Mouse (Mus musculus) embryonic facial prominence, embryonic 11.5 days (tissue): ENCODE results near the gene Map2. TPM values are rescaled to one million over a fixed set of nuclear protein-coding genes. Genes with fewer than 3 reads are reported as not detected.

Experiments used
- ATAC-seq: fragments of 200-750 bp; cut with Nextera tagmentation; replicated peaks from 2 replicates; pipeline ENCODE4 v1.8.0; 2017; ENCODE audit warnings: low read depth; ENCODE audit not compliant: insufficient number of reproducible peaks, low FRiP score, low TSS enrichment
- DNase-seq: peaks from one replicate; pipeline ENCODE4 v3.0.0-alpha.2; 2015; ENCODE audit warnings: low spot score
- H3K27ac ChIP-seq: fragments of 300-500 bp; sonication (generic); replicated peaks from 2 replicates; pipeline ENCODE4 v1.5.1; 2014; ENCODE audit warnings: mild to moderate bottlenecking, low read depth, low read length, control low read depth
- H3K27me3 ChIP-seq: fragments of 300-500 bp; sonication (generic); 2 replicates; pipeline ENCODE4 v1.6.1; 2014; ENCODE audit warnings: mild to moderate bottlenecking, low read length, moderate library complexity, mixed read lengths; ENCODE audit not compliant: control insufficient read depth, insufficient read depth
- H3K36me3 ChIP-seq: fragments of 300-500 bp; sonication (generic); replicated peaks from 2 replicates; pipeline ENCODE4 v1.6.1; 2014; ENCODE audit warnings: low read depth, mild to moderate bottlenecking, low read length, moderate library complexity, mixed read lengths; ENCODE audit not compliant: control insufficient read depth, insufficient read depth
- H3K4me1 ChIP-seq: fragments of 300-500 bp; sonication (generic); 2 replicates; pipeline ENCODE4 v1.6.1; 2014; ENCODE audit warnings: low read length, mixed read lengths; ENCODE audit not compliant: control insufficient read depth, insufficient read depth
- H3K4me2 ChIP-seq: fragments of 300-500 bp; sonication (generic); 2 replicates; pipeline ENCODE4 v1.6.1; 2014; ENCODE audit warnings: low read depth, mild to moderate bottlenecking, control low read depth, low read length, moderate library complexity
- H3K4me3 ChIP-seq: fragments of 300-500 bp; sonication (generic); 2 replicates; pipeline ENCODE4 v1.5.1; 2014; ENCODE audit warnings: low read depth, low read length, control low read depth
- H3K9ac ChIP-seq: fragments of 300-500 bp; sonication (generic); replicated peaks from 2 replicates; pipeline ENCODE4 v1.6.1; 2014; ENCODE audit warnings: mild to moderate bottlenecking, control low read depth, low read length
- H3K9me3 ChIP-seq: fragments of 300-500 bp; sonication (generic); replicated peaks from 2 replicates; pipeline ENCODE4 v1.6.1; 2016; ENCODE audit warnings: mild to moderate bottlenecking, low read length, inconsistent platforms, mixed read lengths; ENCODE audit not compliant: control insufficient read depth
- WGBS: fragments of 180-500 bp; shearing (Covaris S2); extraction: QIAGEN DNeasy Blood & Tissue Kit; methylation state at CpG from one replicate; pipeline ENCODE4 v1.1.7; 2014; 5-methylcytosine and 5-hydroxymethylcytosine counted together
- polyA plus RNA-seq: library from polyadenylated mRNA; unstranded; fragments of >200 nt; fragmentation: Nextera tagmentation; extraction: Ambion mirVana; gene quantifications from 2 replicates; pipeline ENCODE4 v1.2.1, GENCODE M21; 2014

Gene Map2
- polyA plus RNA-seq, 1 experiment from 2014 or later = 38.0 TPM

DNA sequence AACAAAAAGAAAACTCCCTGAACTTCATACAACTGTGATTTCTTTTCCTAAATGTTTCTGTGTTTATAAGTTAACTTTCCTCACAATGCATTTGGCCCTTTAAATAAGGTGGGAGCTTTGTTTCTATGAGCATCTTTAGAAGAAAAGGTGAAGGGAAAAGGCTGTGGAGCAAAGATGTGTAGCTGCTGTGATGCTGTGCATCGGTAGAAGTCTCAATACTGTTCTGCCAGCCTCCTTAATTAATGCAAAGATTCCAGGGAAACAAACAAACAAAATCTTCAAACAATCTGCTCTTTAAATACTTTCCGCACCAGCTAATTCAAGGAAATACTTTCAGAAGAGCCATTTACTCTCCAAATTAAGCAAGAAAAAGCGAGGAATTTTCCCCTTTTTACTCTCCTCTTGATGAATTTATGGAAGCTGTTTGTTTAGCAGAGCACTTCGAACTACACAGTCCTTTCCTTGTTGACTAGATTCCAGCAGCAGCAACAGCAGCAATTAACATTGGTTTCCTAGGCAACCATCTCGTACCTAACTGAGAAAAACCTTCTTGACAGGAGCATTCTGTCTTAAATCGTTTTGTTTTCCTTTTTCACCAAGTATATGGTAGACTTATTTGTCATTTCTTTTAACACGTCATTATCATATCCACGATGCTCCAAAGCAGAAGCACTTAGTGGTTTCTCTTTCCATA is 220.0 kb downstream of the Map2 start:
- ATAC-seq = no peak
- no peak overlapping the region for H3K9ac ChIP-seq
- no peak overlapping the region for H3K4me3 ChIP-seq
- no peaks in the 10 kb centered on the region for H3K36me3 ChIP-seq
- WGBS = 50% methylated on average over 8 of the region's 8 CpGs
- no peaks in the 10 kb centered on the region for H3K4me1 ChIP-seq
- no peak overlapping the region for H3K4me2 ChIP-seq
- H3K9me3 ChIP-seq = no peaks in the 10 kb centered on the region
- H3K27me3 ChIP-seq = no peaks in the 10 kb centered on the region
- peak; percentile 24 for DNase-seq
- no peak overlapping the region for H3K27ac ChIP-seq

DNA sequence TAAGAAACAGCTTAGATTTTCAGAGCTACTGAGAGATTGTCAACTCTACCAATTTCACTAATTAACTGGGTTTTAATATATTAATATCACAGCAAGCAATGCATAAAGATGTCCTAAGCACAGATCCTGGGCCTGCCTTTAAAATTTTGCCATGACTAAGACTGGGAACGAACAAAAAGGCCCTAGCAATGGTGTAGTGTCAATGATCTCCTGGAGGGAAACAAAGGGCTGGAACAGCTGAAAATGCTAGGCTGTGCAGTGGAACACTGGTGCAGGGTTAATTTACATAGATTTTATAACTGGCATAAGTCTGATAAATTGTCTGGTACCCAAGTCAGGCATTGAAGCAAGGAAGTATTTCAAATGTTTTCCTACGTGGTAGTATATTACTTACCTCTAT is 220.8 kb downstream of the Map2 start:
- no peaks in the 10 kb centered on the region for H3K9me3 ChIP-seq
- no peak overlapping the region for H3K9ac ChIP-seq
- 87% methylated on average over 2 of the region's 2 CpGs for WGBS
- ATAC-seq (no peak), DNase-seq (no peak)
- no peak overlapping the region for H3K4me3 ChIP-seq
- no peaks in the 10 kb centered on the region for H3K27me3 ChIP-seq
- H3K4me2 ChIP-seq = no peak overlapping the region
- no peaks in the 10 kb centered on the region for H3K36me3 ChIP-seq
- no peaks in the 10 kb centered on the region for H3K4me1 ChIP-seq
- H3K27ac ChIP-seq = no peak overlapping the region

DNA sequence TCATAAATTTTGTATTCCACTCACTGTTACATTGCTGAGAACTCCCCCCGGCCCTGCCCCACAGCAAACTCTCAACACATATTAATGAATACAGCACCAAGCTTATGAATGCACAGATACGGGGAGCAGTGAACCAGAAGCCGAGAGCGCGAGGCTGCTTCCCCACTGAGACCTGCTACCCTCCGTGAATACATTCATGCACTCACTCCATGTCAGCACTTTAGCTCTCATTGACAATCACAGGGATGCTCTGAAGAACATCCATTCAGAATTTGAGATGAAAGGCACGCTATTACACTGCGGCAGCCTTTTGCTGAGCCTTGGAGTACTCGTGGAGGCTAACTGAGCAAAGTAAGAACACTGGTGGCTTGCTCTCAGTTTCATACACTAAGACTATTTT is 226.8 kb downstream of the Map2 start:
- Histone ChIP-seq H3K36me3 (no peaks in the 10 kb centered on the region), H3K27ac (no peak overlapping the region), H3K4me1 (no peaks in the 10 kb centered on the region), H3K4me3 (no peak overlapping the region), H3K27me3 (no peaks in the 10 kb centered on the region), H3K9ac (no peak overlapping the region), H3K9me3 (no peaks in the 10 kb centered on the region), H3K4me2 (no peak overlapping the region)
- WGBS = 69% methylated on average over 9 of the region's 9 CpGs
- no peak for ATAC-seq
- DNase-seq = no peak

DNA sequence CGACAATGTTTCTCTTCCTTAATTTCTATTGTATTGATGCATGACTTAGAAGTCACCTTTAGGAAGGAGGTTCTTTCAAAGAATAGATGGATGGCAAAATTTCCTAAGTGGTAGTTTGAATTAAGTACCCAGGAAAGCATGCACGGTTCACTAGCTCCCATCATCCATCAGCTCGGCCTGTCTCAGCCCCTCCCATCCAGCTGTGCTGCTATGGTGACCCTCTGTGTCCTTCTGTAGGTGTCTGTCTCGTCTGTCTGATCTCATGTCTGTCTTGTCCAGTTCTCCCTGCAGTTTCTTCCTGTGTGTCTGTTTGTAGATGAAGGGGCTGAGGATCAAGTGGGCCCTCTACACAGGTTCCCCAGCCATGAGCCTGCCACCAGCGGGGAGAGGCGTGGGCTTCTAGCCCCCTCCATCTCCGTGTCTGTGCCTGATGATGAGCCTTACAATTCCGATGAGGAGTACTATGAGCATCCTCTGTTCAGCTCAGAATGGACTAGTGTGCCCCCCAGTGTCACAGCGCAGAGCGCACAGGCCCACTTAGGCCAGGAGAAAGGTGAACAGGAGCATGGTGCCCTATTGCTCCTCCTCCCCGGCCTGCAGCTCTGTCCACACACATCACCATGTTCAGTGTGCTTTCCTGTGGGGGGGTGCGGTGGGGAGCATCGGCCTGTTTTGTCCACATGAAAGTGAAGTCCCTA is 232.3 kb downstream of the Map2 start:
- Histone ChIP-seq H3K9ac (no peak overlapping the region), H3K4me2 (no peak overlapping the region), H3K4me1 (no peaks in the 10 kb centered on the region), H3K27ac (no peak overlapping the region), H3K4me3 (no peak overlapping the region), H3K9me3 (no peaks in the 10 kb centered on the region), H3K36me3 (no peaks in the 10 kb centered on the region), H3K27me3 (no peaks in the 10 kb centered on the region)
- DNase-seq (no peak), ATAC-seq (0 out of 2 replicates have a peak, but pooled peaks have one; percentile 48)
- WGBS = 64% methylated on average over 13 of the region's 13 CpGs

DNA sequence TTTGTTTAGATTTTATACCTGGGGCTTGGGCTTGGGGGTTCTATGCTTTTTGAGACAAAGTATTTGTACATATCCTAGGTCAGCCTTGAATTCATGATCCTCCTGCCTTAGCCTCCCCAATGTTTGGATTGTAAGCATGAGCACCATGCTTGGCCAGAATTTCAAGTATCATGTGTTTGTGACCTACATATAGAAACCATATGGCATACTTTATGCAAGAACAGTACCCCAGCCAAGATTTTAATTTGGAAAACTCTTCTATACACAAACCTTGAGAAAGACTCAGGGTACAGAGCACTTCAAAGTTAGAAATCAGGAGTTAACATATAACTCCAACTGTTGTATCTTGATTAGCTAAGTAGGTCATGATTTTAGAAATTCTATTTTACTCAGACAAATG is 243.3 kb downstream of the Map2 start:
- H3K4me1 ChIP-seq = no peaks in the 10 kb centered on the region
- H3K4me2 ChIP-seq = no peak overlapping the region
- DNase-seq (no peak), ATAC-seq (no peak)
- H3K9ac ChIP-seq = no peak overlapping the region
- no peak overlapping the region for H3K4me3 ChIP-seq
- H3K9me3 ChIP-seq = no peaks in the 10 kb centered on the region
- H3K27me3 ChIP-seq = no peaks in the 10 kb centered on the region
- no peak overlapping the region for H3K27ac ChIP-seq
- no peaks in the 10 kb centered on the region for H3K36me3 ChIP-seq

GRCm38 (mm10) chr1:66426073-66426472 is 251.0 kb downstream of the Map2 start:
- no peak overlapping the region for H3K9ac ChIP-seq
- 91% methylated on average over 5 of the region's 5 CpGs for WGBS
- no peak overlapping the region for H3K4me3 ChIP-seq
- DNase-seq (no peak), ATAC-seq (no peak)
- H3K36me3 ChIP-seq = no peaks in the 10 kb centered on the region
- H3K9me3 ChIP-seq = no peaks in the 10 kb centered on the region
- H3K27ac ChIP-seq = no peak overlapping the region
- no peaks in the 10 kb centered on the region for H3K27me3 ChIP-seq
- no peak overlapping the region for H3K4me2 ChIP-seq
- no peaks in the 10 kb centered on the region for H3K4me1 ChIP-seq

DNA sequence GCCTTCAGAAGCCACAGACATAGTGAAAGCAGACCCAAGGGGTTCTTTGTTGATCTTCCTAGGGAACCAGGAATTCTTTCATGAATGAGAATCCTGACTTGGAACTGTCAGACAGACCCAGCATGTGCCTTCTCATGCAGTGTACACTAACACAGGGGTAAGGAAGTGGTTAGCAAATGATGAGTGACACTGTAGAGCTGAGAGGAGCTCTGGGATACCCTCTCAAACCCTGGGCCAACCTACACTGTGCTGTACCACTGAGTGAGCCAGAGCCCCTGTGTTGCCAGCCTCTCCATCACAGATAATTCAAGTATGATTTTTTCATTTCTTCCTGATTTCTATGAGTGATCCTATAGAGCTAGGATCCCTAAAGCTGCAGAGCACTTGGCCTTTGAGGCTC is 255.9 kb downstream of the Map2 start:
- H3K27me3 ChIP-seq = no peaks in the 10 kb centered on the region
- no peak overlapping the region for H3K27ac ChIP-seq
- H3K4me3 ChIP-seq = no peak overlapping the region
- H3K36me3 ChIP-seq = no peaks in the 10 kb centered on the region
- H3K9ac ChIP-seq = no peak overlapping the region
- H3K9me3 ChIP-seq = no peaks in the 10 kb centered on the region
- DNase-seq (no peak), ATAC-seq (no peak)
- no peaks in the 10 kb centered on the region for H3K4me1 ChIP-seq
- no peak overlapping the region for H3K4me2 ChIP-seq

DNA sequence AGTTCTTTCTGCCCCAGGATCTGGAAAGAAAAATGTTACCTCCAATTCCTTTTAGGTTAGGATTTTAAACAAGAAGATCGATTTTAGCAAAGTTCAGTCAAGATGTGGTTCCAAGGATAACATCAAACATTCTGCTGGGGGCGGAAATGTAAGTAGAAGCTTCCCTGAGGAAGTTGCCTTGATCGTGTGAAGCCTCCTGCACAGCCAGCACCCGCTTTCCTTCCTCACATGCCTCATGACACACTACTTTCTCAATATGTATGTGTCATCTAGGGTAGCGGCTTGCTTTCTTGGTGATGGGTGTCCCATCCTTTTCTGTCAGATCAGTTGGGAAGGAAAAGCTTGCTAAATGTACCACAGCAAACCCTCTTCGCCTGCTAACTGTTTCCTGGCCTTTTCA is 256.4 kb downstream of the Map2 start:
- Histone ChIP-seq H3K4me2 (no peak overlapping the region), H3K4me3 (no peak overlapping the region), H3K27ac (no peak overlapping the region), H3K27me3 (no peaks in the 10 kb centered on the region), H3K9ac (no peak overlapping the region), H3K9me3 (no peaks in the 10 kb centered on the region), H3K4me1 (no peaks in the 10 kb centered on the region), H3K36me3 (no peaks in the 10 kb centered on the region)
- 84% methylated on average over 6 of the region's 6 CpGs for WGBS
- no peak for DNase-seq
- ATAC-seq = no peak
